Mouse (Mus musculus) left cerebral cortex, adult 11 months (tissue): ENCODE data around the gene Efnb3.
A peak's percentile ranks its signal among the peaks of the same experiment; 100 is the strongest.

ENCODE experiments used
- DNase-seq: peaks from one replicate; pipeline ENCODE4 v3.0.0; 2022; ENCODE audit warnings: low spot score

Gene Efnb3

GRCm38 (mm10) chr11:69582230-69582805 is 22.3 kb upstream of the Efnb3 start:
- DNase-seq = no peak

GRCm38 (mm10) chr11:69581814-69582213 is 21.8 kb upstream of the Efnb3 start:
- no peak for DNase-seq

GRCm38 (mm10) chr11:69581147-69581688 is 21.2 kb upstream of the Efnb3 start:
- peak; percentile 78 for DNase-seq

GRCm38 (mm10) chr11:69580572-69581146 is 20.7 kb upstream of the Efnb3 start:
- DNase-seq = no peak

GRCm38 (mm10) chr11:69580091-69580514 is 20.1 kb upstream of the Efnb3 start, which contains the start of the genes Wrap53 and Trp53:
Wrap53 (minus strand) TSS chr11:69580255.
Trp53 (plus strand) TSS chr11:69580359.
- peak; percentile 89 for DNase-seq

- DNase-seq = peak; percentile 97
These were observed 19.4 kb upstream of the Efnb3 start for GRCm38 (mm10) chr11:69579128-69580017.

- DNase-seq = no peak
These were observed 18.3 kb upstream of the Efnb3 start for GRCm38 (mm10) chr11:69578301-69578700.

GRCm38 (mm10) chr11:69576307-69576706 is 16.3 kb upstream of the Efnb3 start:
- no peak for DNase-seq

- no peak for DNase-seq
These were observed 15.2 kb upstream of the Efnb3 start for GRCm38 (mm10) chr11:69575220-69575619.

- DNase-seq = no peak
These were observed 5.1 kb upstream of the Efnb3 start for GRCm38 (mm10) chr11:69565131-69565530.

GRCm38 (mm10) chr11:69564391-69564790 is 4.4 kb upstream of the Efnb3 start:
- DNase-seq = no peak

- DNase-seq = no peak
These were observed 3.4 kb upstream of the Efnb3 start for GRCm38 (mm10) chr11:69563373-69563772.

GRCm38 (mm10) chr11:69560896-69561854 is 1.2 kb upstream of the Efnb3 start:
- DNase-seq = no peak

GRCm38 (mm10) chr11:69559183-69559582 is 822 bp downstream of the Efnb3 start:
- no peak for DNase-seq

- DNase-seq = no peak
These were observed 1.2 kb downstream of the Efnb3 start for GRCm38 (mm10) chr11:69558756-69559155.

- DNase-seq = no peak
These were observed 2.5 kb downstream of the Efnb3 start for GRCm38 (mm10) chr11:69557381-69557958.

GRCm38 (mm10) chr11:69554539-69555140 is 5.4 kb downstream of the Efnb3 start:
- DNase-seq = no peak

- DNase-seq = no peak
These were observed 6.7 kb downstream of the Efnb3 start for GRCm38 (mm10) chr11:69553341-69553721.

GRCm38 (mm10) chr11:69552622-69553340 is 7.2 kb downstream of the Efnb3 start:
- no peak for DNase-seq

- no peak for DNase-seq
These were observed 8.7 kb downstream of the Efnb3 start for GRCm38 (mm10) chr11:69551310-69551709.
